11 mouse cellular contexts compared by ENCODE assay signal in the genomic region with DNA sequence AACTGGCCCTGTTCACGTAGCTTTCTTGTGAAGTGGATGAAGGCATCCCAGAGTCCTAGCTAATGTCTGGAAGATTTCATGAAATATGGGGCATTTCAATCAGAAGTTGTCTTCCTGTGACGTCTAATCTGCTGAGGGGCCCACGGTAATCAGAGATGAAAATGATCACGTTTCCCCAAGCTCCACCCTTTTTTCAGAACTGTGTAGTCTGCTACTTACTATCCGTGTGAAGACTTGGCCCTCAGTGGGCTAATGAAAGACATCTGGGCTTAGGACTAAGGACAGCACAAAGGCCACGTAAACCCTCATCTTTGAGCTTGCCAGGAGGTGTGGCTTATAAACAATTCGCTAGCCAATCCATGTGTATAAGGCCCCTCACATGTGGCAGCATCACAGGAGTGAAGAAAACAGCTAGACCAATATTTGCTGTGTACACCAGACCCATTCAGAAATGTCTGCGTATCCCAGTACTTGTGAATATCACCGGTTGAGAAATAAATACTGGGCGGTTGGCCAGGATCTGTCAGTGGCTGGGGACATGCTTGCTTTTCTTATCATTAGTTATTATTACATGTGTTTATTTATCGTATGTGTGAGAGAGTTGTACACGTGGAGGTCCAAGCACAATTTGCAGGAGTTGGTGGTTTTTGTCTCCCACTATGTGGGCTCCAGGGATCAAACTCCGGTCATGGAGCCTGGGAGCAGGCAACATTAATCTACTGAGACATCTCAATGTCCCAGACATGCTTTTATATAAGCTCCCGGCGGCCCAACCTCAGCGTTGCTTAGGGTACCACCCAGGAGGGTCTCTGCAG.
DNase-seq lines count a peak whose midpoint lies in the region; ATAC-seq and TF ChIP-seq lines count a peak whose summit lies in the region.
"Had no signal": no experiment of that assay in that cellular context is flagged by ENCODE, and none has a peak within 500 bp of the region (broad histone marks: within the 10 kb centered on the region; RNA-seq: fewer than 3 reads in every experiment).

No protein-coding gene starts in this region.

- H3K9ac ChIP-seq in liver, postnatal 0 days (replicated peaks), result no peak overlapping the region
- H3K9ac ChIP-seq in liver, embryonic 12.5 days, result no peak overlapping the region
- H3K9ac ChIP-seq in forebrain, embryonic 13.5 days, result no peak overlapping the region
- no peak overlapping the region for H3K9ac ChIP-seq in lung, embryonic 14.5 days
- H3K9ac ChIP-seq: embryonic facial prominence, embryonic 15.5 days; liver, embryonic 15.5 days had no signal

- H3K27ac ChIP-seq in liver, postnatal 0 days (ENCODE audit: low read depth), result no peak overlapping the region
- H3K27ac ChIP-seq in liver, embryonic 12.5 days, result no peak overlapping the region
- peak overlapping the region; percentile 92 for H3K27ac ChIP-seq in forebrain, embryonic 13.5 days
- peak overlapping the region; percentile 68 for H3K27ac ChIP-seq in lung, embryonic 14.5 days (ENCODE audit: low read depth)
- H3K27ac ChIP-seq: embryonic facial prominence, embryonic 15.5 days; liver, embryonic 15.5 days had no signal

- peak; percentile 49 for DNase-seq in liver, postnatal 0 days
- DNase-seq in lung, embryonic 14.5 days, result peak; percentile 93
- peak; percentile 12 for DNase-seq in skeletal muscle tissue, adult 2 months (ENCODE audit: low read depth, low spot score)
- DNase-seq in kidney, postnatal 14 days, result no peak
- no peak for DNase-seq in testis, postnatal 14 days (ENCODE audit: low spot score)

- no peak overlapping the region for H3K4me2 ChIP-seq in liver, postnatal 0 days (ENCODE audit: low read depth, low read length)
- H3K4me2 ChIP-seq in liver, embryonic 12.5 days, result no peak overlapping the region
- H3K4me2 ChIP-seq in forebrain, embryonic 13.5 days, result no peak overlapping the region
- H3K4me2 ChIP-seq in lung, embryonic 14.5 days, result 0 out of 2 replicates have a peak overlapping the region, but pooled peaks have one; percentile 10
- H3K4me2 ChIP-seq: embryonic facial prominence, embryonic 15.5 days; liver, embryonic 15.5 days had no signal

- no peak overlapping the region for H3K4me3 ChIP-seq in liver, postnatal 0 days (ENCODE audit: low read depth, low read length)
- H3K4me3 ChIP-seq in liver, embryonic 12.5 days, result no peak overlapping the region
- H3K4me3 ChIP-seq in forebrain, embryonic 13.5 days, result no peak overlapping the region
- no peak overlapping the region for H3K4me3 ChIP-seq in lung, embryonic 14.5 days (ENCODE audit: low read depth, low read length)
- H3K4me3 ChIP-seq: embryonic facial prominence, embryonic 15.5 days; liver, embryonic 15.5 days had no signal

- no peak for TF ChIP-seq CTCF in liver, postnatal 0 days (IDR thresholded peaks at IDR 0.05; ENCODE audit: low read depth)
- no peak for TF ChIP-seq CTCF in lung, embryonic 14.5 days (IDR thresholded peaks at IDR 0.05; ENCODE audit: low read depth)

- no peaks in the 10 kb centered on the region for H3K27me3 ChIP-seq in liver, postnatal 0 days (ENCODE audit: insufficient read depth, low read length)
- no peaks in the 10 kb centered on the region for H3K27me3 ChIP-seq in liver, embryonic 12.5 days (replicated peaks)
- no peaks in the 10 kb centered on the region for H3K27me3 ChIP-seq in forebrain, embryonic 13.5 days
- no peaks in the 10 kb centered on the region for H3K27me3 ChIP-seq in lung, embryonic 14.5 days (ENCODE audit: insufficient read depth, low read length)
- H3K27me3 ChIP-seq: embryonic facial prominence, embryonic 15.5 days; liver, embryonic 15.5 days; Patski had no signal

- TF ChIP-seq EP300 in liver, postnatal 0 days (IDR thresholded peaks at IDR 0.05; ENCODE audit: low read depth), result no peak

- no peaks in the 10 kb centered on the region for H3K4me1 ChIP-seq in liver, postnatal 0 days (ENCODE audit: insufficient read depth)
- H3K4me1 ChIP-seq in liver, embryonic 12.5 days, result no peaks in the 10 kb centered on the region
- H3K4me1 ChIP-seq in forebrain, embryonic 13.5 days, result peaks cover 31% of the 10 kb centered on the region
- peaks cover 22% of the 10 kb centered on the region for H3K4me1 ChIP-seq in lung, embryonic 14.5 days (ENCODE audit: insufficient read depth)
- H3K4me1 ChIP-seq: liver, embryonic 15.5 days had no signal

- WGBS in liver, postnatal 0 days (ENCODE audit: insufficient replicate concordance), result 68% methylated on average over 16 of the region's 16 CpGs
- WGBS in liver, embryonic 12.5 days (ENCODE audit: insufficient replicate concordance), result 73% methylated on average over 16 of the region's 16 CpGs
- WGBS in forebrain, embryonic 13.5 days, result 56% methylated on average over 16 of the region's 16 CpGs
- WGBS in lung, embryonic 14.5 days, result 29% methylated on average over 16 of the region's 16 CpGs

- peak; percentile 98 for ATAC-seq in liver, postnatal 0 days
- no peak for ATAC-seq in liver, embryonic 12.5 days
- ATAC-seq in forebrain, embryonic 13.5 days, result peak; percentile 68
- ATAC-seq in lung, embryonic 14.5 days (ENCODE audit: insufficient read depth), result peak; percentile 92
- ATAC-seq in monocyte, adult 5-6 weeks (replicated peaks; ENCODE audit: insufficient number of reproducible peaks, low FRiP score, low TSS enrichment, poor library complexity, severe bottlenecking), result no peak
- ATAC-seq: Patski had no signal

- H3K36me3 ChIP-seq in liver, postnatal 0 days (replicated peaks; ENCODE audit: insufficient read depth, low read length), result no peaks in the 10 kb centered on the region
- no peaks in the 10 kb centered on the region for H3K36me3 ChIP-seq in liver, embryonic 12.5 days
- H3K36me3 ChIP-seq in forebrain, embryonic 13.5 days (ENCODE audit: poor library complexity, severe bottlenecking), result peaks cover 84% of the 10 kb centered on the region
- peaks cover 47% of the 10 kb centered on the region for H3K36me3 ChIP-seq in lung, embryonic 14.5 days (ENCODE audit: insufficient read depth)
- H3K36me3 ChIP-seq: liver, embryonic 15.5 days had no signal

- no peaks in the 10 kb centered on the region for H3K9me3 ChIP-seq in liver, postnatal 0 days (ENCODE audit: low read length)
- H3K9me3 ChIP-seq in liver, embryonic 12.5 days (replicated peaks), result no peaks in the 10 kb centered on the region
- H3K9me3 ChIP-seq in forebrain, embryonic 13.5 days (replicated peaks), result no peaks in the 10 kb centered on the region
- no peaks in the 10 kb centered on the region for H3K9me3 ChIP-seq in lung, embryonic 14.5 days (ENCODE audit: low read depth, low read length)
- H3K9me3 ChIP-seq: embryonic facial prominence, embryonic 15.5 days; liver, embryonic 15.5 days had no signal

Comparison
In these comparisons a context has a peak if more than half of its experiments do, and no peak if none do; other contexts are left out.
1. ATAC-seq: peak in liver, postnatal 0 days (single experiment), forebrain, embryonic 13.5 days (single experiment) and lung, embryonic 14.5 days (single experiment); none in liver, embryonic 12.5 days (single experiment) and monocyte, adult 5-6 weeks (single experiment).
2. DNase-seq: peak in liver, postnatal 0 days (single experiment), lung, embryonic 14.5 days (single experiment) and skeletal muscle tissue, adult 2 months (single experiment); none in kidney, postnatal 14 days (single experiment) and testis, postnatal 14 days (single experiment).
3. H3K27ac ChIP-seq: peak in forebrain, embryonic 13.5 days (single experiment) and lung, embryonic 14.5 days (single experiment); none in liver, postnatal 0 days (single experiment) and liver, embryonic 12.5 days (single experiment).